Mouse (Mus musculus): ENCODE results near the gene Jag2.

DNA sequence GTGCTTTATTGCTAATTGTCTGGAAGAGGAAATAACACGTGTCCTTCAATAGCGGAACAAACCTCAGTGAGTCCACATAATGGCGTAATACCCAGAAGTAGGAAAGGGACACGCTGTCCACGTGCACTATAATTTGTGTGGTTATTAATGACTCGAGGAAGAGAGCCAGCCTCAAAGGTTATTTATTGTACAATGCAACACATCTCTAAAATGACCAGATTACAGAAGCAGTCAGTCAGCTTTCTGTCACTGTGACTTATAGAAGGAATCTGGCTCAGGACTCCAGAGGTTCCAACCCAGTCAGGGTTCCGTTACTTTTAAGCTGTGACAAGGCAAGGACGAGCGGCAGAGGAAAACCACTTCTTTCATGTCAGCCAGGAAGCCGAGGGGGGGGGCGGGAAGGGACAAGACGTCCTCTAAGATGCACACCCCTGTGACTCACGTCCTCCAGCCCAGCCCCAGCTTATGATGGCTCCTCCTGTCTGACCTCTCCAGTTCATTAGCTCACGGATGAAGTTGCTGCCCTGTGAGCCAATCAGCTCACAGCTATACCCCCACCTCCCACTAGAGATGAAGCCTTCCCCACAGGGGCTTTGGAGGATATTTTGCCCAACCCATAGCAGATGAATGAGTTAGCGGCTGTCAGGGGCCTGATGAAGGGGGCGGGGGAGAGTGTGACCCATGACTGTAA is 31.9 kb downstream of the Jag2 start:
- TF ChIP-seq CTCF (IDR thresholded peaks at IDR 0.05) (no peak), EP300 (IDR thresholded peaks at IDR 0.05) (peak; percentile 94)
